Mouse (Mus musculus) kidney, embryonic 14.5 days (tissue): ENCODE results near the gene Zbtb8os. TPM values are rescaled to one million over a fixed set of nuclear protein-coding genes. Genes with fewer than 3 reads are reported as not detected.
"Not testable (repeated sequence)": the region's sequence is repeated elsewhere in the genome, so short reads cannot be mapped to it uniquely, and the experiment has no call there.

Source experiments
- ATAC-seq: fragments of 200-750 bp; cut with Nextera tagmentation; 2 replicates; pipeline ENCODE4 v1.8.0; 2017; ENCODE audit warnings: moderate number of reproducible peaks, mild to moderate bottlenecking, moderate TSS enrichment, moderate library complexity; ENCODE audit not compliant: low FRiP score, low TSS enrichment
- H3K27ac ChIP-seq: fragments of 300-500 bp; sonication (generic); 2 replicates; pipeline ENCODE4 v1.5.1; 2014; ENCODE audit warnings: low read depth, mild to moderate bottlenecking, low read length, moderate library complexity, mixed read lengths
- H3K27me3 ChIP-seq: fragments of 300-500 bp; sonication (generic); 2 replicates; pipeline ENCODE4 v1.6.1; 2014; ENCODE audit warnings: mild to moderate bottlenecking, low read length; ENCODE audit not compliant: control insufficient read depth, insufficient read depth
- H3K36me3 ChIP-seq: fragments of 300-500 bp; sonication (generic); 2 replicates; pipeline ENCODE4 v1.6.1; 2014; ENCODE audit warnings: low read length, mixed read lengths; ENCODE audit not compliant: control insufficient read depth, insufficient read depth
- H3K4me1 ChIP-seq: fragments of 300-500 bp; sonication (generic); 2 replicates; pipeline ENCODE4 v1.6.1; 2014; ENCODE audit warnings: low read length, mixed read lengths; ENCODE audit not compliant: control insufficient read depth, insufficient read depth
- H3K4me2 ChIP-seq: fragments of 300-500 bp; sonication (generic); replicated peaks from 2 replicates; pipeline ENCODE4 v1.6.1; 2014; ENCODE audit warnings: low read depth, mild to moderate bottlenecking, low read length
- H3K4me3 ChIP-seq: fragments of 300-500 bp; sonication (generic); 2 replicates; pipeline ENCODE4 v1.5.1; 2014; ENCODE audit warnings: mild to moderate bottlenecking, low read length
- H3K9ac ChIP-seq: fragments of 300-500 bp; sonication (generic); 2 replicates; pipeline ENCODE4 v1.6.1; 2014; ENCODE audit warnings: low read depth, mild to moderate bottlenecking, low read length, moderate library complexity
- H3K9me3 ChIP-seq: fragments of 300-500 bp; sonication (generic); 2 replicates; pipeline ENCODE4 v1.6.1; 2016; ENCODE audit warnings: low read length; ENCODE audit not compliant: control insufficient read depth
- WGBS: fragments of 180-500 bp; shearing (Covaris S2); extraction: QIAGEN DNeasy Blood & Tissue Kit; methylation state at CpG from one replicate; pipeline ENCODE4 v1.1.7; 2014; 5-methylcytosine and 5-hydroxymethylcytosine counted together
- polyA plus RNA-seq: library from polyadenylated mRNA; unstranded; fragments of >200 nt; fragmentation: Nextera tagmentation; extraction: Ambion mirVana; gene quantifications from 2 replicates; pipeline ENCODE4 v1.2.1, GENCODE M21; 2014

Gene Zbtb8os
- polyA plus RNA-seq, 1 experiment from 2014 or later: 50.2 TPM

- WGBS: 78% methylated on average over 1 of the region's 1 CpGs
- no peak overlapping the region for H3K4me3 ChIP-seq
- no peaks in the 10 kb centered on the region for H3K27me3 ChIP-seq
- H3K4me2 ChIP-seq: no peak overlapping the region
- no peaks in the 10 kb centered on the region for H3K9me3 ChIP-seq
- H3K9ac ChIP-seq: no peak overlapping the region
- H3K4me1 ChIP-seq: no peaks in the 10 kb centered on the region; the same call in 1 of the 2 replicates
- no peak for ATAC-seq
- H3K36me3 ChIP-seq: peaks cover 30% of the 10 kb centered on the region
- H3K27ac ChIP-seq: no peak overlapping the region
Measured at GRCm38 (mm10) chr4:129341888-129342287, 6.4 kb downstream of the Zbtb8os start.

- H3K9me3 ChIP-seq: no peaks in the 10 kb centered on the region
- H3K9ac ChIP-seq: no peak overlapping the region
- peaks cover 30% of the 10 kb centered on the region for H3K36me3 ChIP-seq
- WGBS: 89% methylated on average over 2 of the region's 2 CpGs
- no peak overlapping the region for H3K4me2 ChIP-seq
- H3K4me1 ChIP-seq: no peaks in the 10 kb centered on the region
- no peak overlapping the region for H3K4me3 ChIP-seq
- no peak overlapping the region for H3K27ac ChIP-seq
- no peak for ATAC-seq
- no peaks in the 10 kb centered on the region for H3K27me3 ChIP-seq
Measured at GRCm38 (mm10) chr4:129342705-129343104, 7.2 kb downstream of the Zbtb8os start.

GRCm38 (mm10) chr4:129346481-129347154, 11.1 kb downstream of the Zbtb8os start:
- Histone ChIP-seq H3K9me3 (no peaks in the 10 kb centered on the region), H3K27ac (no peak overlapping the region), H3K4me3 (no peak overlapping the region), H3K27me3 (no peaks in the 10 kb centered on the region), H3K4me2 (no peak overlapping the region), H3K4me1 (no peaks in the 10 kb centered on the region), H3K36me3 (peaks cover 27% of the 10 kb centered on the region), H3K9ac (no peak overlapping the region)
- ATAC-seq: no peak
- 61% methylated on average over 15 of the region's 15 CpGs for WGBS

DNA sequence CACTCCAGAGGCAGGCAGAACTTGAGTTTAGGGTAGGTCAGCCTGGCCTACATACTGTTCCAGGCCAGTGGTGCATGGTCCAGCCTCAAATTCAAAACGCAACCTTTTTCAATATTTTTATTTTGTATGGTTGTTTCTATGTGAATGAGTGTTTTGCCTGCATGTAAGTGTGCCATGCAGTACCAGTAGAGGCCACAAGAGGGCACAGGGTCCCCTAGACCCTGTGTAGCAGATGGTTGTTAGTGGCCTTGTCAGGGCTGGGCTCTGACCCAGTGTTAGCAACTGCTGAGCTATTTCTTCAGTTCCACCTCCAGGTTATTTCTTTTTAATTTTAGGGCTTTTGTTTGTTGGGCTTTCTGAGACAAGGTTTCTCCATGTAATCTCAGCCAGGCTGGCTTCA, 15.1 kb downstream of the Zbtb8os start:
- ATAC-seq: no peak; the same call in 1 of the 2 replicates
- Histone ChIP-seq H3K27ac (no peak overlapping the region), H3K36me3 (peaks cover 17% of the 10 kb centered on the region), H3K4me1 (no peaks in the 10 kb centered on the region), H3K27me3 (no peaks in the 10 kb centered on the region), H3K9me3 (no peaks in the 10 kb centered on the region), H3K4me2 (no peak overlapping the region), H3K9ac (no peak overlapping the region), H3K4me3 (no peak overlapping the region)
- 9% methylated on average over 1 of the region's 1 CpGs for WGBS

GRCm38 (mm10) chr4:129351111-129351510, 15.6 kb downstream of the Zbtb8os start:
- 73% methylated on average over 6 of the region's 6 CpGs for WGBS
- Histone ChIP-seq H3K9ac (no peak overlapping the region), H3K4me3 (no peak overlapping the region), H3K4me1 (no peaks in the 10 kb centered on the region), H3K4me2 (no peak overlapping the region), H3K27me3 (no peaks in the 10 kb centered on the region), H3K27ac (no peak overlapping the region), H3K9me3 (no peaks in the 10 kb centered on the region), H3K36me3 (peaks cover 22% of the 10 kb centered on the region)
- no peak for ATAC-seq

DNA sequence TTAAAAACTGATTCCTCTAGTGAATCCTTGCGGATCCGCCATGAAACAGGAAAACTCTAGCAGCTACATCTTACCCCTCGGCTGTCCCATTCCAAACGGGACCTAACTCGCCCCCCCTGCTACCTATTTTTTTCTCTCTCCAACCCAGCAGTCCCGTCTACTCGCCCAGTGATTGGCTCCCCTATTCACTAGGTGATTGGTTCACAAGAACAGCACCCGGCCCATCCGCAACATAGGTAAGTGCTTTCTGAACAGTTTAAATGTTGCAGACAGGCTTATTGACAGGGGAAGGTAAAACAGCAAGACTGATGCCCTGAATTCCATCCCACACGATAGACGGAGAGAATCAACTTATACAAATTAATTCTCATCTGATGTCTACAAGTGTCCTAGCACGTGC, 17.7 kb downstream of the Zbtb8os start:
- Histone ChIP-seq H3K9me3 (no peaks in the 10 kb centered on the region), H3K36me3 (peaks cover 24% of the 10 kb centered on the region), H3K9ac (no peak overlapping the region), H3K4me3 (no peak overlapping the region), H3K27ac (no peak overlapping the region), H3K27me3 (no peaks in the 10 kb centered on the region), H3K4me1 (no peaks in the 10 kb centered on the region), H3K4me2 (no peak overlapping the region)
- WGBS: 88% methylated on average over 12 of the region's 12 CpGs
- no peak for ATAC-seq

GRCm38 (mm10) chr4:129354236-129354635, 18.7 kb downstream of the Zbtb8os start:
- no peaks in the 10 kb centered on the region for H3K4me1 ChIP-seq
- WGBS: 78% methylated on average over 15 of the region's 15 CpGs
- peaks cover 24% of the 10 kb centered on the region for H3K36me3 ChIP-seq
- H3K9ac ChIP-seq: no peak overlapping the region
- no peaks in the 10 kb centered on the region for H3K9me3 ChIP-seq
- no peak overlapping the region for H3K4me2 ChIP-seq
- no peak for ATAC-seq
- no peaks in the 10 kb centered on the region for H3K27me3 ChIP-seq
- no peak overlapping the region for H3K27ac ChIP-seq
- H3K4me3 ChIP-seq: no peak overlapping the region

DNA sequence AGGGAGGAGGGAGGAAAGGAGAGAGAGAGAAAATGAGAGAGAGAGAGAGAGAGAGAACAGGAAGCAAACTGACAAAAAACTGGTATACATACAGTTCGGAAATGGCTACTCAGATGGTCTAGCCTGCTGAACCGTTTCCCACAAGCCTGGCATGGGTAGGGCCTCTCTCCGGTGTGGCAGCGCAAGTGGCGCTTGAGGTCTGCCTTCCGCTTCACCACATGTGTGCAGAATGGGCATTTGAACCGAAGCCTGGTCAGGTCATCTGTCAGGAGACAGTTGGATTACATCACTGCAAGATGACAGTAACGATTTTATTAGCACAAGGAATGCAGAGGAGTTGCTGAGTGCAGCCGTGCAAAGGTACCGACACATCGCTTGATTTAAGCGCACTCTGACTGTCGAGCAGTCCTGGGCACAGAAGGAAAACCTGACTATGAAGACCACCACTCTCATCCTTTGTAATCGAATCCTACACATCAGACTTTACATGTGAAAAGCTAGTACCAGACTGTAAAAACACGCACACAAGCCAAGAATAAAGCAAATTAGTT, 22.2 kb downstream of the Zbtb8os start:
- Histone ChIP-seq H3K9ac (no peak overlapping the region), H3K4me1 (no peaks in the 10 kb centered on the region), H3K4me3 (no peak overlapping the region), H3K4me2 (no peak overlapping the region), H3K27me3 (no peaks in the 10 kb centered on the region), H3K36me3 (peaks cover 29% of the 10 kb centered on the region), H3K27ac (no peak overlapping the region), H3K9me3 (no peaks in the 10 kb centered on the region)
- WGBS: 51% methylated on average over 15 of the region's 15 CpGs
- peak; percentile 64 for ATAC-seq

DNA sequence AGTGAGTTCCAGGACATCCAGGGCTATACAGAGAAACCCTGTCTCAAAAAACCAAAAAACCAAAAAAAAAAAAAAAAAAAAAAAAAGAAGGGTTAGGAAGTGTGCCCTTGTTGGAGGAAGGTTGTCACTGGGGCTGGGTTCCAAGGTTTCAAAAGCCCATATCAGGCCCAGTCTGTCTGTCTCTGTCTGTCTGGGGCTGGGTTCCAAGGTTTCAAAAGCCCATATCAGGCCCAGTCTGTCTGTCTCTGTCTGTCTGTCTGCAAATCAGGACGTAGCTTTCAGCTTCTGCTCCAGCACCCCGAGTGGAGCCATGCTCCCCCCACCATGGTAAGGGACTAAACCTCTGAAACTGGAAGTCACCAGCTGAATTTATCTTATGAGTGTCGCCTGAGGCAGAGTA, 26.7 kb downstream of the Zbtb8os start:
- not testable (repeated sequence) for H3K4me2 ChIP-seq, H3K36me3 ChIP-seq, H3K4me1 ChIP-seq, H3K27ac ChIP-seq, H3K9ac ChIP-seq, H3K9me3 ChIP-seq, H3K4me3 ChIP-seq, ATAC-seq, H3K27me3 ChIP-seq
- 92% methylated on average over 3 of the region's 3 CpGs for WGBS
